Mouse (Mus musculus): Measurements from ENCODE around the gene Pdc. TPM values are rescaled to one million over a fixed set of nuclear protein-coding genes. Genes with fewer than 3 reads are reported as not detected.
A peak's percentile ranks its signal among the peaks of the same experiment; 100 is the strongest.
"Not testable (repeated sequence)": the region's sequence is repeated elsewhere in the genome, so short reads cannot be mapped to it uniquely, and the experiment has no call there.

Gene Pdc
- 0.90 TPM in 1 of 2 replicates, not detected in the other for total RNA-seq (2014; rRNA removed)
- not detected in 2 replicates for polyA plus RNA-seq (2015; fragmentation: Nextera tagmentation; extraction: Ambion mirVana)

GRCm38 (mm10) chr1:150319205-150319604, at the start of gene Pdc:
TSS of gene Pdc (plus strand) at chr1:150319417.
- no peaks in the 10 kb centered on the region for H3K9me3 ChIP-seq (ENCODE audit: low read length)
- no peak within 1 kb of the TSS for H3K4me2 ChIP-seq (ENCODE audit: low read depth)
- no peaks in the 10 kb centered on the region for H3K4me1 ChIP-seq (ENCODE audit: insufficient read depth)
- no peak for TF ChIP-seq CTCF (IDR thresholded peaks at IDR 0.05; ENCODE audit: low read depth)
- no peak within 1 kb of the TSS for H3K27ac ChIP-seq (ENCODE audit: low read depth, low read length)
- ATAC-seq (no peak), DNase-seq (no peak)
- no peaks in the 10 kb centered on the region for H3K36me3 ChIP-seq (ENCODE audit: insufficient read depth)
- 90% methylated on average over 1 of the region's 1 CpGs for WGBS
- H3K27me3 ChIP-seq (ENCODE audit: insufficient read depth, low read length) = no peaks in the 10 kb centered on the region
- H3K4me3 ChIP-seq (ENCODE audit: low read depth, low read length) = no peak within 1 kb of the TSS
- no peak within 1 kb of the TSS for H3K9ac ChIP-seq

- H3K36me3 ChIP-seq (ENCODE audit: insufficient read depth); H3K9me3 ChIP-seq (ENCODE audit: low read length); H3K27me3 ChIP-seq (ENCODE audit: insufficient read depth, low read length); H3K9ac ChIP-seq; ATAC-seq; H3K4me3 ChIP-seq (ENCODE audit: low read depth, low read length); H3K4me1 ChIP-seq (ENCODE audit: insufficient read depth); H3K27ac ChIP-seq (ENCODE audit: low read depth, low read length); DNase-seq; H3K4me2 ChIP-seq (ENCODE audit: low read depth): not testable (repeated sequence)
- WGBS = 74% methylated on average over 3 of the region's 3 CpGs
These were observed 25.2 kb upstream of the Pdc start for GRCm38 (mm10) chr1:150294051-150294450.

GRCm38 (mm10) chr1:150307599-150307998, 11.6 kb upstream of the Pdc start:
- peak; percentile 58 for TF ChIP-seq CTCF (IDR thresholded peaks at IDR 0.05; ENCODE audit: low read depth)
- H3K36me3 ChIP-seq (ENCODE audit: insufficient read depth) = no peaks in the 10 kb centered on the region
- H3K9me3 ChIP-seq (ENCODE audit: low read length) = no peaks in the 10 kb centered on the region
- H3K9ac ChIP-seq = no peak overlapping the region
- no peaks in the 10 kb centered on the region for H3K27me3 ChIP-seq (ENCODE audit: insufficient read depth, low read length)
- no peak overlapping the region for H3K4me3 ChIP-seq (ENCODE audit: low read depth, low read length)
- H3K4me2 ChIP-seq (ENCODE audit: low read depth) = no peak overlapping the region
- peak; percentile 25 for DNase-seq
- no peaks in the 10 kb centered on the region for H3K4me1 ChIP-seq (ENCODE audit: insufficient read depth)
- WGBS = 64% methylated on average over 1 of the region's 1 CpGs
- no peak for ATAC-seq
- H3K27ac ChIP-seq (ENCODE audit: low read depth, low read length) = no peak overlapping the region

- H3K27me3 ChIP-seq (ENCODE audit: insufficient read depth, low read length) = no peaks in the 10 kb centered on the region
These were observed 15.9 kb downstream of the Pdc start for GRCm38 (mm10) chr1:150335111-150335510.

GRCm38 (mm10) chr1:150360864-150361263, 41.6 kb downstream of the Pdc start:
- Histone ChIP-seq H3K27me3 (ENCODE audit: insufficient read depth, low read length) (no peaks in the 10 kb centered on the region), H3K4me1 (ENCODE audit: insufficient read depth) (no peaks in the 10 kb centered on the region), H3K9ac (no peak overlapping the region), H3K4me3 (ENCODE audit: low read depth, low read length) (no peak overlapping the region), H3K27ac (ENCODE audit: low read depth, low read length) (no peak overlapping the region), H3K9me3 (ENCODE audit: low read length) (no peaks in the 10 kb centered on the region), H3K4me2 (ENCODE audit: low read depth) (no peak overlapping the region), H3K36me3 (ENCODE audit: insufficient read depth) (peaks cover 23% of the 10 kb centered on the region)
- WGBS = 77% methylated on average over 1 of the region's 1 CpGs
- ATAC-seq = no peak
- TF ChIP-seq CTCF (IDR thresholded peaks at IDR 0.05; ENCODE audit: low read depth) = no peak
- DNase-seq = no peak

More at GRCm38 (mm10) chr1:150335111-150335510, 15.9 kb downstream of the Pdc start:
- no peak for TF ChIP-seq CTCF (IDR thresholded peaks at IDR 0.05; ENCODE audit: low read depth)
- Histone ChIP-seq H3K9ac (no peak overlapping the region), H3K4me1 (ENCODE audit: insufficient read depth) (no peaks in the 10 kb centered on the region), H3K4me2 (ENCODE audit: low read depth) (no peak overlapping the region), H3K4me3 (ENCODE audit: low read depth, low read length) (no peak overlapping the region), H3K36me3 (ENCODE audit: insufficient read depth) (no peaks in the 10 kb centered on the region), H3K9me3 (ENCODE audit: low read length) (no peaks in the 10 kb centered on the region), H3K27ac (ENCODE audit: low read depth, low read length) (no peak overlapping the region)
- ATAC-seq (no peak), DNase-seq (no peak)
- 82% methylated on average over 2 of the region's 2 CpGs for WGBS

- H3K27me3 ChIP-seq (ENCODE audit: insufficient read depth, low read length) = no peaks in the 10 kb centered on the region
- H3K4me1 ChIP-seq (ENCODE audit: insufficient read depth) = no peaks in the 10 kb centered on the region
- WGBS = 87% methylated on average over 3 of the region's 3 CpGs
- ATAC-seq (no peak), DNase-seq (peak; percentile 13)
- H3K4me2 ChIP-seq (ENCODE audit: low read depth) = no peak overlapping the region
- H3K36me3 ChIP-seq (ENCODE audit: insufficient read depth) = no peaks in the 10 kb centered on the region; the same call in 1 of the 2 replicates
- no peaks in the 10 kb centered on the region for H3K9me3 ChIP-seq (ENCODE audit: low read length)
- TF ChIP-seq CTCF (IDR thresholded peaks at IDR 0.05; ENCODE audit: low read depth) = peak; percentile 56
- H3K27ac ChIP-seq (ENCODE audit: low read depth, low read length) = no peak overlapping the region
- H3K9ac ChIP-seq = no peak overlapping the region
- H3K4me3 ChIP-seq (ENCODE audit: low read depth, low read length) = no peak overlapping the region
These were observed 53.7 kb downstream of the Pdc start for GRCm38 (mm10) chr1:150372895-150373294.

GRCm38 (mm10) chr1:150374247-150374646, 55.0 kb downstream of the Pdc start:
- H3K27ac ChIP-seq (ENCODE audit: low read depth, low read length) = no peak overlapping the region
- no peaks in the 10 kb centered on the region for H3K9me3 ChIP-seq (ENCODE audit: low read length)
- no peak for ATAC-seq
- 89% methylated on average over 2 of the region's 2 CpGs for WGBS
- DNase-seq = no peak
- H3K4me2 ChIP-seq (ENCODE audit: low read depth) = no peak overlapping the region
- no peaks in the 10 kb centered on the region for H3K4me1 ChIP-seq (ENCODE audit: insufficient read depth)
- H3K4me3 ChIP-seq (ENCODE audit: low read depth, low read length) = no peak overlapping the region
- no peaks in the 10 kb centered on the region for H3K27me3 ChIP-seq (ENCODE audit: insufficient read depth, low read length)
- peak; percentile 24; the same call in 1 of the 2 replicates for TF ChIP-seq CTCF (IDR thresholded peaks at IDR 0.05; ENCODE audit: low read depth)
- no peak overlapping the region for H3K9ac ChIP-seq
- H3K36me3 ChIP-seq (ENCODE audit: insufficient read depth) = peaks cover 4% of the 10 kb centered on the region; the same call in 1 of the 2 replicates

Other genes with a start within 250 kb of the Pdc start
- 0.23 and 0.24 TPM in 2 replicates for gene Ptgs2, start 219.4 kb upstream of the Pdc start, total RNA-seq (2014; rRNA removed)
- 0.08 and 0.21 TPM in 2 replicates for gene Ptgs2, start 219.4 kb upstream of the Pdc start, polyA plus RNA-seq (2015; fragmentation: Nextera tagmentation; extraction: Ambion mirVana)
- gene Tpr, start 73.4 kb downstream of the Pdc start, total RNA-seq (2014; rRNA removed) = 89.2 and 106 TPM in 2 replicates
- 84.4 and 124 TPM in 2 replicates for gene Tpr, start 73.4 kb downstream of the Pdc start, polyA plus RNA-seq (2015; fragmentation: Nextera tagmentation; extraction: Ambion mirVana)
- gene Odr4, start 73.7 kb downstream of the Pdc start, total RNA-seq (2014; rRNA removed) = 41.3 and 44.6 TPM in 2 replicates
- 45.3 and 54.7 TPM in 2 replicates for gene Odr4, start 73.7 kb downstream of the Pdc start, polyA plus RNA-seq (2015; fragmentation: Nextera tagmentation; extraction: Ambion mirVana)
- 0.23 and 1.00 TPM in 2 replicates for gene Prg4, start 146.7 kb downstream of the Pdc start, total RNA-seq (2014; rRNA removed)
- 0.39 and 0.96 TPM in 2 replicates for gene Prg4, start 146.7 kb downstream of the Pdc start, polyA plus RNA-seq (2015; fragmentation: Nextera tagmentation; extraction: Ambion mirVana)